Mouse (Mus musculus) stomach, embryonic 14.5 days (tissue): Measurements from ENCODE around the gene Rab11b. TPM values are rescaled to one million over a fixed set of nuclear protein-coding genes. Genes with fewer than 3 reads are reported as not detected.

Source experiments
- ATAC-seq: fragments of 200-750 bp; cut with Nextera tagmentation; 2 replicates; pipeline ENCODE4 v1.8.0; 2017; ENCODE audit warnings: low read depth, moderate TSS enrichment; ENCODE audit not compliant: insufficient number of reproducible peaks, insufficient read depth, low FRiP score
- H3K27ac ChIP-seq: fragments of 300-500 bp; sonication (generic); 2 replicates; pipeline ENCODE4 v1.5.1; 2014; ENCODE audit warnings: mild to moderate bottlenecking, low read length, moderate library complexity, mixed read lengths
- H3K27me3 ChIP-seq: fragments of 300-500 bp; sonication (generic); 2 replicates; pipeline ENCODE4 v1.6.1; 2014; ENCODE audit warnings: low read length, control low read depth, mixed read lengths; ENCODE audit not compliant: control insufficient read depth, insufficient read depth
- H3K36me3 ChIP-seq: fragments of 300-500 bp; sonication (generic); 2 replicates; pipeline ENCODE4 v1.6.1; 2014; ENCODE audit warnings: mild to moderate bottlenecking, control low read depth, low read length, moderate library complexity, mixed read lengths; ENCODE audit not compliant: control insufficient read depth, insufficient read depth
- H3K4me1 ChIP-seq: fragments of 300-500 bp; sonication (generic); 2 replicates; pipeline ENCODE4 v1.6.1; 2014; ENCODE audit warnings: low read length, control low read depth, mixed read lengths; ENCODE audit not compliant: control insufficient read depth, insufficient read depth
- H3K4me2 ChIP-seq: fragments of 300-500 bp; sonication (generic); replicated peaks from 2 replicates; pipeline ENCODE4 v1.6.1; 2014; ENCODE audit warnings: low read depth, low read length, control low read depth
- H3K4me3 ChIP-seq: fragments of 300-500 bp; sonication (generic); 2 replicates; pipeline ENCODE4 v1.5.1; 2014; ENCODE audit warnings: low read depth, low read length, control low read depth
- H3K9ac ChIP-seq: fragments of 300-500 bp; sonication (generic); replicated peaks from 2 replicates; pipeline ENCODE4 v1.6.1; 2014; ENCODE audit warnings: low read depth, mild to moderate bottlenecking, control low read depth, low read length, moderate library complexity, mixed read lengths
- H3K9me3 ChIP-seq: fragments of 300-500 bp; sonication (generic); 2 replicates; pipeline ENCODE4 v1.6.1; 2016; ENCODE audit warnings: low read depth, low read length, control low read depth; ENCODE audit not compliant: control insufficient read depth
- WGBS: fragments of 180-500 bp; shearing (Covaris S2); extraction: QIAGEN DNeasy Blood & Tissue Kit; methylation state at CpG from one replicate; pipeline ENCODE4 v1.1.7; 2014; 5-methylcytosine and 5-hydroxymethylcytosine counted together
- polyA plus RNA-seq: library from polyadenylated mRNA; unstranded; fragments of >200 nt; fragmentation: Nextera tagmentation; extraction: Ambion mirVana; gene quantifications from 2 replicates; pipeline ENCODE4 v1.2.1, GENCODE M21; 2014

Gene Rab11b
- polyA plus RNA-seq, result 255 and 296 TPM in 2 replicates

GRCm38 (mm10) chr17:33760255-33761165 is at the start of gene Rab11b:
Gene Rab11b, minus strand, starts transcription at chr17:33760530.
- 2% methylated on average over 35 of the region's 35 CpGs for whole genome bisulfite sequencing

GRCm38 (mm10) chr17:33808192-33808591 is 47.9 kb upstream of the Rab11b start:
- Histone ChIP-seq H3K9me3 (no peaks in the 10 kb centered on the region), H3K27me3 (no peaks in the 10 kb centered on the region), H3K4me2 (no peak overlapping the region), H3K27ac (no peak overlapping the region), H3K9ac (no peak overlapping the region), H3K4me1 (no peaks in the 10 kb centered on the region), H3K4me3 (no peak overlapping the region), H3K36me3 (no peaks in the 10 kb centered on the region)
- 30% methylated on average over 10 of the region's 10 CpGs for WGBS
- ATAC-seq, result no peak

More at GRCm38 (mm10) chr17:33760255-33761165, at the start of gene Rab11b:
- Histone ChIP-seq H3K9me3 (no peaks in the 10 kb centered on the region), H3K4me2 (peak within 1 kb of the TSS; percentile 68), H3K27ac (peak within 1 kb of the TSS; percentile 99), H3K9ac (peak within 1 kb of the TSS; percentile 92), H3K36me3 (no peaks in the 10 kb centered on the region), H3K27me3 (no peaks in the 10 kb centered on the region), H3K4me1 (peaks cover 22% of the 10 kb centered on the region; the same call in 1 of the 2 replicates), H3K4me3 (peak within 1 kb of the TSS; percentile 65)
- peak; percentile 99 for ATAC-seq

GRCm38 (mm10) chr17:33807181-33807888 is 47.0 kb upstream of the Rab11b start:
- 44% methylated on average over 8 of the region's 9 CpGs for WGBS
- H3K27me3 ChIP-seq, result no peaks in the 10 kb centered on the region
- no peak overlapping the region for H3K27ac ChIP-seq
- H3K9me3 ChIP-seq, result no peaks in the 10 kb centered on the region
- no peaks in the 10 kb centered on the region for H3K36me3 ChIP-seq
- no peak overlapping the region for H3K4me2 ChIP-seq
- H3K4me1 ChIP-seq, result no peaks in the 10 kb centered on the region
- H3K9ac ChIP-seq, result no peak overlapping the region
- no peak overlapping the region for H3K4me3 ChIP-seq
- ATAC-seq, result no peak

GRCm38 (mm10) chr17:33804745-33805144 is 44.4 kb upstream of the Rab11b start:
- no peak for ATAC-seq
- H3K4me2 ChIP-seq, result no peak overlapping the region
- 27% methylated on average over 1 of the region's 1 CpGs for WGBS
- no peaks in the 10 kb centered on the region for H3K4me1 ChIP-seq
- H3K27me3 ChIP-seq, result no peaks in the 10 kb centered on the region
- no peaks in the 10 kb centered on the region for H3K36me3 ChIP-seq
- H3K9ac ChIP-seq, result no peak overlapping the region
- H3K27ac ChIP-seq, result no peak overlapping the region
- H3K4me3 ChIP-seq, result no peak overlapping the region
- no peaks in the 10 kb centered on the region for H3K9me3 ChIP-seq

- 55% methylated on average over 4 of the region's 4 CpGs for WGBS
- no peak for ATAC-seq
- Histone ChIP-seq H3K9me3 (no peaks in the 10 kb centered on the region), H3K27ac (no peak overlapping the region), H3K9ac (no peak overlapping the region), H3K36me3 (no peaks in the 10 kb centered on the region), H3K4me2 (no peak overlapping the region), H3K4me1 (no peaks in the 10 kb centered on the region), H3K4me3 (no peak overlapping the region), H3K27me3 (no peaks in the 10 kb centered on the region)
These were observed 43.9 kb upstream of the Rab11b start for GRCm38 (mm10) chr17:33804205-33804604.

- 0% methylated on average over 2 of the region's 2 CpGs for WGBS
- Histone ChIP-seq H3K9me3 (no peaks in the 10 kb centered on the region), H3K27ac (no peak overlapping the region), H3K36me3 (no peaks in the 10 kb centered on the region), H3K4me2 (no peak overlapping the region), H3K27me3 (no peaks in the 10 kb centered on the region), H3K4me3 (no peak overlapping the region), H3K4me1 (no peaks in the 10 kb centered on the region), H3K9ac (no peak overlapping the region)
- ATAC-seq, result no peak
These were observed 41.9 kb upstream of the Rab11b start for GRCm38 (mm10) chr17:33802221-33802620.

GRCm38 (mm10) chr17:33799277-33799676 is 38.9 kb upstream of the Rab11b start:
- H3K4me3 ChIP-seq, result no peak overlapping the region
- ATAC-seq, result no peak
- no peak overlapping the region for H3K27ac ChIP-seq
- no peaks in the 10 kb centered on the region for H3K9me3 ChIP-seq
- H3K4me2 ChIP-seq, result no peak overlapping the region
- H3K27me3 ChIP-seq, result no peaks in the 10 kb centered on the region
- H3K4me1 ChIP-seq, result no peaks in the 10 kb centered on the region
- 46% methylated on average over 1 of the region's 1 CpGs for WGBS
- H3K36me3 ChIP-seq, result no peaks in the 10 kb centered on the region
- no peak overlapping the region for H3K9ac ChIP-seq

GRCm38 (mm10) chr17:33798306-33798705 is 38.0 kb upstream of the Rab11b start:
- Histone ChIP-seq H3K27ac (no peak overlapping the region), H3K9me3 (no peaks in the 10 kb centered on the region), H3K4me3 (no peak overlapping the region), H3K36me3 (no peaks in the 10 kb centered on the region), H3K27me3 (no peaks in the 10 kb centered on the region), H3K4me1 (no peaks in the 10 kb centered on the region), H3K4me2 (no peak overlapping the region), H3K9ac (no peak overlapping the region)
- WGBS, result 55% methylated on average over 3 of the region's 3 CpGs
- ATAC-seq, result no peak
